ENCODE assay signal across 8 mouse cellular contexts in the genomic region with DNA sequence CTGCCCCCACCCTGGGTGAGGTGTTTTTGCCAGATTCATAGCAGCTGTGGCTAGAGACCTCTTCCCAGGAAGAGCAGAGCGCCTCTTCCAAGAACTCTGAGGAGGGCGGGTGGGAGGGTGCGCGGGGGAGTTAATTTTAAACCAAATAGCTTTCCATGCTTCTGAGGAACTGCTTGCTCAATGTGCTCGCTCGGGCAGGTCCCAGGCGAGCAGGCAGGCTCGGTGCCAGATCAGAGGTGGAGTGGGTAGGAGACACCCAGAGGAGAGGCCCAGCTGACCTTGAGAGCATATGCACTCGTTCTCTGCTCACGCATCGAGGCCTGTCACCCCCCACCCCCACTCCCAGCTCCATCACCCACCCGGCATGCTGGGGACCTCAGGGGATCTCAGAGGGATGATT. TPM values are rescaled to one million over a fixed set of nuclear protein-coding genes. Genes with fewer than 3 reads are reported as not detected.
DNase-seq lines count a peak whose midpoint lies in the region; ATAC-seq and TF ChIP-seq lines count a peak whose summit lies in the region.

No protein-coding gene starts in this region.

- ATAC-seq in limb, embryonic 12.5 days (ENCODE audit: insufficient number of reproducible peaks, insufficient read depth, low FRiP score, low TSS enrichment, low read depth): no peak

- no peak overlapping the region for H3K4me2 ChIP-seq in limb, embryonic 12.5 days

- no peaks in the 10 kb centered on the region; the same call in 1 of the 2 replicates for H3K27me3 ChIP-seq in limb, embryonic 12.5 days
- no peaks in the 10 kb centered on the region for H3K27me3 ChIP-seq in limb, embryonic 10.5 days (ENCODE audit: low read depth, poor library complexity, severe bottlenecking)

- no peak for TF ChIP-seq CTCF in lung, adult 2 months (IDR thresholded peaks at IDR 0.05; ENCODE audit: insufficient read depth, low read length)

- H3K27ac ChIP-seq in limb, embryonic 12.5 days: peak overlapping the region; percentile 2; the same call in 1 of the 2 replicates
- no peak overlapping the region for H3K27ac ChIP-seq in limb, embryonic 10.5 days

- WGBS in limb, embryonic 12.5 days: 71% methylated on average over 12 of the region's 12 CpGs
- WGBS in limb, embryonic 10.5 days: 73% methylated on average over 12 of the region's 12 CpGs
- WGBS in lung, adult 2 months: 12% methylated on average over 12 of the region's 12 CpGs

- H3K9ac ChIP-seq in limb, embryonic 12.5 days (replicated peaks): no peak overlapping the region

- peaks cover 3% of the 10 kb centered on the region; the same call in 1 of the 2 replicates for H3K4me1 ChIP-seq in limb, embryonic 12.5 days (replicated peaks)
- peaks cover 14% of the 10 kb centered on the region for H3K4me1 ChIP-seq in limb, embryonic 10.5 days
- H3K4me1 ChIP-seq in lung, adult 2 months (ENCODE audit: control insufficient read depth, insufficient read depth, low read length): peaks cover 47% of the 10 kb centered on the region

- H3K36me3 ChIP-seq in limb, embryonic 12.5 days: no peaks in the 10 kb centered on the region
- H3K36me3 ChIP-seq in limb, embryonic 10.5 days: no peaks in the 10 kb centered on the region

- no peak overlapping the region for H3K4me3 ChIP-seq in limb, embryonic 12.5 days (replicated peaks)
- H3K4me3 ChIP-seq in limb, embryonic 10.5 days: no peak overlapping the region
- no peak overlapping the region for H3K4me3 ChIP-seq in lung, adult 2 months (replicated peaks; ENCODE audit: extremely low read depth, low read depth, low read length)

- no peak for TF ChIP-seq POLR2A in lung, adult 2 months (IDR thresholded peaks at IDR 0.05; ENCODE audit: borderline replicate concordance, extremely low read depth, low read depth, low read length)

- no peak for DNase-seq in limb, embryonic 10.5 days (ENCODE audit: low spot score)
- peak; percentile 99 for DNase-seq in heart, adult 11 months
- peak; percentile 96 for DNase-seq in kidney, adult 9 months
- peak; percentile 78 for DNase-seq in lung, adult 2 months
- DNase-seq in urinary bladder, adult 2 months (ENCODE audit: low spot score): peak; percentile 66
- no peak for DNase-seq in embryo, embryonic 10.5 days (ENCODE audit: low spot score)
- DNase-seq in thymus, postnatal 4 days: no peak

- H3K9me3 ChIP-seq in limb, embryonic 12.5 days: no peaks in the 10 kb centered on the region
- H3K9me3 ChIP-seq in limb, embryonic 10.5 days (replicated peaks): no peaks in the 10 kb centered on the region

RNA-seq across cellular contexts. Expression of a gene that starts 12.1 kb away (rescaled TPM):
- polyA plus RNA-seq in limb, embryonic 12.5 days (2016; fragmentation: Nextera tagmentation; extraction: Ambion mirVana): 4.2 and 8.1 TPM in 2 replicates
- 4.3 and 5.1 TPM in 2 replicates for polyA plus RNA-seq in limb, embryonic 10.5 days (2016; fragmentation: Nextera tagmentation; extraction: Ambion mirVana)
- 61.1 and 72.2 TPM in 2 replicates for polyA plus RNA-seq in lung, adult 2 months (2012; rRNA removed)
- 11.7 and 14.7 TPM in 2 replicates for polyA plus RNA-seq in urinary bladder, adult 2 months (2012; rRNA removed)

RNA-seq across cellular contexts. Expression of a gene that starts 18.2 kb away (rescaled TPM):
- polyA plus RNA-seq in limb, embryonic 12.5 days (2016; fragmentation: Nextera tagmentation; extraction: Ambion mirVana): 5.5 and 6.7 TPM in 2 replicates
- 5.3 and 5.9 TPM in 2 replicates for polyA plus RNA-seq in limb, embryonic 10.5 days (2016; fragmentation: Nextera tagmentation; extraction: Ambion mirVana)
- polyA plus RNA-seq in lung, adult 2 months (2012; rRNA removed): 29.3 and 41.1 TPM in 2 replicates
- polyA plus RNA-seq in urinary bladder, adult 2 months (2012; rRNA removed): 50.7 and 54.4 TPM in 2 replicates

RNA-seq across cellular contexts. Expression of a gene that starts 30.3 kb away (rescaled TPM):
- polyA plus RNA-seq in limb, embryonic 12.5 days (2016; fragmentation: Nextera tagmentation; extraction: Ambion mirVana): 10.6 and 11.6 TPM in 2 replicates
- 10.3 and 12.2 TPM in 2 replicates for polyA plus RNA-seq in limb, embryonic 10.5 days (2016; fragmentation: Nextera tagmentation; extraction: Ambion mirVana)
- 16.9 and 21.0 TPM in 2 replicates for polyA plus RNA-seq in lung, adult 2 months (2012; rRNA removed)
- 19.7 and 20.0 TPM in 2 replicates for polyA plus RNA-seq in urinary bladder, adult 2 months (2012; rRNA removed)

RNA-seq across cellular contexts. Expression of a gene that starts 32.5 kb away (rescaled TPM):
- polyA plus RNA-seq in limb, embryonic 12.5 days (2016; fragmentation: Nextera tagmentation; extraction: Ambion mirVana): 0.81 and 1.4 TPM in 2 replicates
- 0.72 and 0.74 TPM in 2 replicates for polyA plus RNA-seq in limb, embryonic 10.5 days (2016; fragmentation: Nextera tagmentation; extraction: Ambion mirVana)
- polyA plus RNA-seq in lung, adult 2 months (2012; rRNA removed): 0.34 and 1.1 TPM in 2 replicates
- polyA plus RNA-seq in urinary bladder, adult 2 months (2012; rRNA removed): 1.7 and 1.9 TPM in 2 replicates

Comparison
In these comparisons a context has a peak if more than half of its experiments do, and no peak if none do; other contexts are left out.
1. DNase-seq: peak in heart, adult 11 months (single experiment), kidney, adult 9 months (single experiment), lung, adult 2 months (single experiment) and urinary bladder, adult 2 months (single experiment); none in limb, embryonic 10.5 days (single experiment), embryo, embryonic 10.5 days (single experiment) and thymus, postnatal 4 days (single experiment).